ENCODE assay signal across 9 mouse cellular contexts in genomic region chr1:172247679-172248078, GRCm38 (mm10). TPM values are rescaled to one million over a fixed set of nuclear protein-coding genes. Genes with fewer than 3 reads are reported as not detected.
DNase-seq lines count a peak whose midpoint lies in the region; ATAC-seq and TF ChIP-seq lines count a peak whose summit lies in the region.
"Had no signal": no experiment of that assay in that cellular context is flagged by ENCODE, and none has a peak within 500 bp of the region (broad histone marks: within the 10 kb centered on the region; RNA-seq: fewer than 3 reads in every experiment).

No protein-coding gene starts in this region.

- no peak overlapping the region for H3K4me2 ChIP-seq in lung, embryonic 14.5 days

- intact Hi-C loops in heart, postnatal 36 days (cut with DNase I), result loop anchor here (1.0 to 5.0 kb wide), 5 partner anchors 55 to 201 kb away; partner anchors contain the start of gene Dcaf8

- WGBS in lung, embryonic 14.5 days, result 27% methylated on average over 2 of the region's 2 CpGs

- H3K4me3 ChIP-seq in lung, embryonic 14.5 days (ENCODE audit: low read depth, low read length), result no peak overlapping the region

- H3K9ac ChIP-seq in lung, embryonic 14.5 days, result no peak overlapping the region

- H3K27me3 ChIP-seq in lung, embryonic 14.5 days (ENCODE audit: insufficient read depth, low read length), result peaks cover 23% of the 10 kb centered on the region; the same call in 1 of the 2 replicates
- H3K27me3 ChIP-seq in splenic B cell, adult 2 months (ENCODE audit: control insufficient read depth, insufficient read depth, low read length, poor library complexity, severe bottlenecking), result no peaks in the 10 kb centered on the region

- peak; percentile 76; the same call in 1 of the 2 replicates for ATAC-seq in lung, embryonic 14.5 days (ENCODE audit: insufficient read depth)

- TF ChIP-seq POLR2A in brain, embryonic 14.5 days (IDR thresholded peaks at IDR 0.05; ENCODE audit: borderline replicate concordance, extremely low read depth, insufficient read depth, insufficient read length, poor library complexity, severe bottlenecking), result no peak

- H3K27ac ChIP-seq in lung, embryonic 14.5 days (ENCODE audit: low read depth), result no peak overlapping the region

- H3K4me1 ChIP-seq in lung, embryonic 14.5 days (ENCODE audit: insufficient read depth), result no peaks in the 10 kb centered on the region

- H3K36me3 ChIP-seq in lung, embryonic 14.5 days (ENCODE audit: insufficient read depth), result no peaks in the 10 kb centered on the region
- no peaks in the 10 kb centered on the region for H3K36me3 ChIP-seq in splenic B cell, adult 2 months (ENCODE audit: control insufficient read depth, insufficient read depth, low read length, poor library complexity, severe bottlenecking)

- peak; percentile 68 for TF ChIP-seq CTCF in brain, embryonic 14.5 days (IDR thresholded peaks at IDR 0.05; ENCODE audit: borderline replicate concordance, extremely low read depth, insufficient read depth, insufficient read length)
- peak; percentile 68 for TF ChIP-seq CTCF in lung, embryonic 14.5 days (IDR thresholded peaks at IDR 0.05; ENCODE audit: low read depth)

- no peaks in the 10 kb centered on the region for H3K9me3 ChIP-seq in lung, embryonic 14.5 days (ENCODE audit: low read depth, low read length)

- DNase-seq in cerebellum, postnatal 10 days, result peak; percentile 61 to 62
- no peak for DNase-seq in cerebellum, adult 9-10 months
- DNase-seq in A20 (ENCODE audit: low read depth, low spot score), result peak; percentile 44
- DNase-seq in brain, embryonic 14.5 days (ENCODE audit: low read depth), result peak; percentile 64
- peak; percentile 31 to 34 for DNase-seq in heart, postnatal 36 days
- DNase-seq in lung, embryonic 14.5 days, result peak; percentile 63
- peak; percentile 36 for DNase-seq in splenic B cell, adult 2 months (ENCODE audit: low read depth, low spot score)
- no peak for DNase-seq in yolk sac, embryonic 10.5 days (ENCODE audit: low spot score)

RNA-seq across cellular contexts. Expression of gene Atp1a4, which starts 10.5 kb away (rescaled TPM):
- polyA plus RNA-seq in brain, embryonic 14.5 days (2012; rRNA removed), result 0.05 and 0.08 TPM in 2 replicates
- not detected for total RNA-seq in heart, postnatal 36 days (2021)
- polyA plus RNA-seq in lung, embryonic 14.5 days (2014; fragmentation: Nextera tagmentation; extraction: Ambion mirVana), result not detected in 2 replicates
- total RNA-seq: layer of hippocampus, adult 18-20 months had no signal

RNA-seq across cellular contexts. Expression of gene Igsf8, which starts 13.8 kb away (rescaled TPM):
- polyA plus RNA-seq in brain, embryonic 14.5 days (2012; rRNA removed), result 110 and 207 TPM in 2 replicates
- total RNA-seq in heart, postnatal 36 days (2021), result 10 to 100 TPM; 10.9 to 12.4 TPM
- polyA plus RNA-seq in lung, embryonic 14.5 days (2014; fragmentation: Nextera tagmentation; extraction: Ambion mirVana), result 38.6 and 47.8 TPM in 2 replicates

RNA-seq across cellular contexts. Expression of gene Casq1, which starts 28.0 kb away (rescaled TPM):
- 2.6 and 3.9 TPM in 2 replicates for polyA plus RNA-seq in brain, embryonic 14.5 days (2012; rRNA removed)
- total RNA-seq in heart, postnatal 36 days (2021), result 1 to 10 TPM; 8.0 to 8.6 TPM
- polyA plus RNA-seq in lung, embryonic 14.5 days (2014; fragmentation: Nextera tagmentation; extraction: Ambion mirVana), result 5.0 and 5.9 TPM in 2 replicates

RNA-seq across cellular contexts. Expression of gene Pea15a, which starts 41.1 kb away (rescaled TPM):
- 308 and 321 TPM in 2 replicates for polyA plus RNA-seq in brain, embryonic 14.5 days (2012; rRNA removed)
- total RNA-seq in heart, postnatal 36 days (2021), result 10 to 100 TPM; 59.1 to 65.0 TPM
- 128 and 140 TPM in 2 replicates for polyA plus RNA-seq in lung, embryonic 14.5 days (2014; fragmentation: Nextera tagmentation; extraction: Ambion mirVana)

RNA-seq across cellular contexts. Expression of gene Atp1a2, which starts 50.2 kb away (rescaled TPM):
- 51.5 and 82.9 TPM in 2 replicates for polyA plus RNA-seq in brain, embryonic 14.5 days (2012; rRNA removed)
- 100 to 1,000 TPM; 604 to 624 TPM for total RNA-seq in heart, postnatal 36 days (2021)
- 1.3 and 1.4 TPM in 2 replicates for polyA plus RNA-seq in lung, embryonic 14.5 days (2014; fragmentation: Nextera tagmentation; extraction: Ambion mirVana)

Comparison
In these comparisons a context has a peak if more than half of its experiments do, and no peak if none do; other contexts are left out.
1. DNase-seq: peak in cerebellum, postnatal 10 days (2 of 2), A20 (single experiment), brain, embryonic 14.5 days (single experiment), heart, postnatal 36 days (2 of 2), lung, embryonic 14.5 days (single experiment) and splenic B cell, adult 2 months (single experiment); none in cerebellum, adult 9-10 months (single experiment) and yolk sac, embryonic 10.5 days (single experiment).